Mouse (Mus musculus) heart, embryonic 14.5 days (tissue): Measurements from ENCODE around the gene Gpr176. TPM values are rescaled to one million over a fixed set of nuclear protein-coding genes. Genes with fewer than 3 reads are reported as not detected.

Experiments
- ATAC-seq: fragments of 200-750 bp; cut with Nextera tagmentation; 2 replicates; pipeline ENCODE4 v1.8.0; 2017; ENCODE audit warnings: low read depth, moderate TSS enrichment; ENCODE audit not compliant: insufficient number of reproducible peaks, insufficient read depth, low FRiP score
- H3K27ac ChIP-seq, 2 experiments: fragments of 200-500 bp in 1 of 2; fragments of 300-500 bp in 1 of 2; sonication (generic) in 1 of 2; replicated peaks in 1 of 2; 2 replicates each; pipeline ENCODE4 v1.5.1; 2012 to 2014; ENCODE audit warnings: low read depth in 2 of 2, low read length in 2 of 2, control low read depth in 1 of 2, mild to moderate bottlenecking in 1 of 2, mixed read lengths in 1 of 2; ENCODE audit not compliant: control insufficient read depth in 1 of 2, insufficient read depth in 1 of 2
- H3K27me3 ChIP-seq: fragments of 300-500 bp; sonication (generic); 2 replicates; pipeline ENCODE4 v1.6.1; 2014; ENCODE audit warnings: mild to moderate bottlenecking, low read length, control low read depth; ENCODE audit not compliant: control insufficient read depth, insufficient read depth
- H3K36me3 ChIP-seq: fragments of 300-500 bp; sonication (generic); 2 replicates; pipeline ENCODE4 v1.6.1; 2014; ENCODE audit warnings: mild to moderate bottlenecking, control low read depth, low read length, mixed read lengths; ENCODE audit not compliant: control insufficient read depth, insufficient read depth
- H3K4me1 ChIP-seq, 2 experiments: fragments of 200-500 bp in 1 of 2; fragments of 300-500 bp in 1 of 2; sonication (generic) in 1 of 2; 2 replicates each; pipeline ENCODE4 v1.6.1; 2012 to 2014; ENCODE audit warnings: low read length in 2 of 2, control low read depth in 1 of 2, mixed read lengths in 1 of 2; ENCODE audit not compliant: control insufficient read depth in 2 of 2, insufficient read depth in 2 of 2
- H3K4me2 ChIP-seq: fragments of 300-500 bp; sonication (generic); 2 replicates; pipeline ENCODE4 v1.6.1; 2014; ENCODE audit warnings: mild to moderate bottlenecking, low read length
- H3K4me3 ChIP-seq, 2 experiments: fragments of 200-500 bp in 1 of 2; fragments of 300-500 bp in 1 of 2; sonication (generic) in 1 of 2; 2 replicates each; pipeline ENCODE4 v1.5.1; 2012 to 2014; ENCODE audit warnings: low read length in 2 of 2, mild to moderate bottlenecking in 2 of 2, control low read depth in 1 of 2, low read depth in 1 of 2, moderate library complexity in 1 of 2; ENCODE audit not compliant: control insufficient read depth in 1 of 2, insufficient read depth in 1 of 2
- H3K9ac ChIP-seq: fragments of 300-500 bp; sonication (generic); 2 replicates; pipeline ENCODE4 v1.6.1; 2014; ENCODE audit warnings: mild to moderate bottlenecking, low read length
- H3K9me3 ChIP-seq: fragments of 300-500 bp; sonication (generic); 2 replicates; pipeline ENCODE4 v1.6.1; 2016; ENCODE audit warnings: low read length, control low read depth; ENCODE audit not compliant: control insufficient read depth
- WGBS: fragments of 180-500 bp; shearing (Covaris S2); extraction: QIAGEN DNeasy Blood & Tissue Kit; methylation state at CpG from one replicate; pipeline ENCODE4 v1.1.7; 2014; 5-methylcytosine and 5-hydroxymethylcytosine counted together
- polyA plus RNA-seq: library from polyadenylated mRNA; unstranded; fragments of >200 nt; fragmentation: Nextera tagmentation; extraction: Ambion mirVana; gene quantifications from 2 replicates; pipeline ENCODE4 v1.2.1, GENCODE M21; 2014

Gene Gpr176
- polyA plus RNA-seq, 1 experiment from 2014 or later, result 0.76 TPM

- Histone ChIP-seq H3K9me3 (no peaks in the 10 kb centered on the region), H3K4me1 (peaks cover 4 to 18% of the 10 kb centered on the region in 2 experiments; a peak in 3 of 4 replicates), H3K36me3 (no peaks in the 10 kb centered on the region), H3K4me2 (peak overlapping the region; percentile 99), H3K4me3 (peak overlapping the region; percentile 42 to 50), H3K9ac (peak overlapping the region; percentile 52; the same call in 1 of the 2 replicates), H3K27ac (no peak overlapping the region), H3K27me3 (peaks cover 38% of the 10 kb centered on the region)
- ATAC-seq, result no peak
- WGBS, result 14% methylated on average over 11 of the region's 11 CpGs
Measured at GRCm38 (mm10) chr2:118372561-118372900, 688 bp downstream of the Gpr176 start.

DNA sequence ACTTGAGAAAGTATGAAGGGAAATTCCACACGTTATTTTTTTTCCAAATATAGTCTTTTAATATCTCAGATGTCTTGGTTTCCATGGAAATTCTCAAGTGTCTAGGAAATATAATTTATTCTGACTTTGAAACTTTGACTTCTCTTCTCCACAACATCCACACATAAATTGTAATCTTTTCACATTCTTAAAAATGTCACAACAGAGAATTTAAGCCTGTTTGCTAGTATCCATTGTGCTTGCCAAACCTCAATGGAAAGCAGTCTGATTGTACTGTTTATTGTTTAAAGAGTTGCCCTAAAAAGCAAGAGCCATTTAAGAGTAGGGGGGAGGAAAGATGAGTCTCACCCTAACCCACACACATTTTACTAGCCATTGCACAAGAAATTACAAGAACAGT is 1.4 kb downstream of the Gpr176 start:
- H3K4me2 ChIP-seq, result no peak overlapping the region
- 47% methylated on average over 1 of the region's 1 CpGs for WGBS

GRCm38 (mm10) chr2:118355138-118355719 is 18.0 kb downstream of the Gpr176 start:
- ATAC-seq, result no peak
- 89% methylated on average over 6 of the region's 6 CpGs for WGBS

More for the DNA sequence above, 1.4 kb downstream of the Gpr176 start:
- H3K36me3 ChIP-seq, result no peaks in the 10 kb centered on the region
- H3K4me3 ChIP-seq, result no peak overlapping the region
- H3K9me3 ChIP-seq, result no peaks in the 10 kb centered on the region
- no peak overlapping the region for H3K27ac ChIP-seq
- peaks cover 4 to 18% of the 10 kb centered on the region in 2 experiments; a peak in 3 of 4 replicates for H3K4me1 ChIP-seq
- ATAC-seq, result no peak
- no peak overlapping the region for H3K9ac ChIP-seq
- peaks cover 41% of the 10 kb centered on the region for H3K27me3 ChIP-seq

GRCm38 (mm10) chr2:118353916-118354403 is 19.3 kb downstream of the Gpr176 start:
- 71% methylated on average over 4 of the region's 4 CpGs for WGBS
- H3K4me1 ChIP-seq, result no peaks in the 10 kb centered on the region
- H3K9ac ChIP-seq, result no peak overlapping the region
- no peak for ATAC-seq
- H3K4me2 ChIP-seq, result no peak overlapping the region
- no peaks in the 10 kb centered on the region for H3K9me3 ChIP-seq
- H3K27ac ChIP-seq, result no peak overlapping the region
- H3K36me3 ChIP-seq, result no peaks in the 10 kb centered on the region
- no peaks in the 10 kb centered on the region for H3K27me3 ChIP-seq
- H3K4me3 ChIP-seq, result no peak overlapping the region

More at GRCm38 (mm10) chr2:118355138-118355719, 18.0 kb downstream of the Gpr176 start:
- Histone ChIP-seq H3K27ac (no peak overlapping the region), H3K36me3 (no peaks in the 10 kb centered on the region), H3K4me3 (no peak overlapping the region), H3K4me2 (no peak overlapping the region), H3K9me3 (no peaks in the 10 kb centered on the region), H3K9ac (no peak overlapping the region), H3K4me1 (no peaks in the 10 kb centered on the region), H3K27me3 (no peaks in the 10 kb centered on the region; the same call in 1 of the 2 replicates)

GRCm38 (mm10) chr2:118353498-118353897 is 19.7 kb downstream of the Gpr176 start:
- ATAC-seq, result no peak
- Histone ChIP-seq H3K9me3 (no peaks in the 10 kb centered on the region), H3K4me3 (no peak overlapping the region), H3K4me2 (no peak overlapping the region), H3K27me3 (no peaks in the 10 kb centered on the region), H3K4me1 (no peaks in the 10 kb centered on the region), H3K36me3 (no peaks in the 10 kb centered on the region), H3K9ac (no peak overlapping the region), H3K27ac (no peak overlapping the region)
- 63% methylated on average over 4 of the region's 4 CpGs for WGBS

GRCm38 (mm10) chr2:118345535-118345934 is 27.7 kb downstream of the Gpr176 start:
- no peaks in the 10 kb centered on the region for H3K9me3 ChIP-seq
- 50% methylated on average over 1 of the region's 1 CpGs for WGBS
- no peak overlapping the region for H3K27ac ChIP-seq
- H3K4me2 ChIP-seq, result no peak overlapping the region
- no peak overlapping the region for H3K9ac ChIP-seq
- no peaks in the 10 kb centered on the region for H3K36me3 ChIP-seq
- H3K27me3 ChIP-seq, result no peaks in the 10 kb centered on the region
- no peak overlapping the region for H3K4me3 ChIP-seq
- no peaks in the 10 kb centered on the region for H3K4me1 ChIP-seq
- ATAC-seq, result no peak

GRCm38 (mm10) chr2:118343897-118344296 is 29.3 kb downstream of the Gpr176 start:
- Histone ChIP-seq H3K27ac (no peak overlapping the region), H3K36me3 (no peaks in the 10 kb centered on the region), H3K4me1 (no peaks in the 10 kb centered on the region), H3K27me3 (no peaks in the 10 kb centered on the region), H3K4me3 (no peak overlapping the region), H3K9me3 (no peaks in the 10 kb centered on the region), H3K4me2 (no peak overlapping the region), H3K9ac (no peak overlapping the region)
- ATAC-seq, result no peak
- 70% methylated on average over 3 of the region's 3 CpGs for WGBS

GRCm38 (mm10) chr2:118341295-118341694 is 31.9 kb downstream of the Gpr176 start:
- no peak for ATAC-seq
- Histone ChIP-seq H3K4me3 (no peak overlapping the region), H3K9ac (no peak overlapping the region), H3K9me3 (no peaks in the 10 kb centered on the region), H3K27me3 (no peaks in the 10 kb centered on the region), H3K4me1 (no peaks in the 10 kb centered on the region), H3K36me3 (no peaks in the 10 kb centered on the region), H3K27ac (no peak overlapping the region), H3K4me2 (no peak overlapping the region)
- WGBS, result 84% methylated on average over 7 of the region's 7 CpGs
